Mouse (Mus musculus) brain, embryonic 14.5 days (tissue): ENCODE measurements around the gene Cers1. TPM values are rescaled to one million over a fixed set of nuclear protein-coding genes. Genes with fewer than 3 reads are reported as not detected.

Experiments used
- DNase-seq: peaks from one replicate; pipeline ENCODE4 v3.0.0-alpha.2; 2011; ENCODE audit warnings: low read depth
- CTCF ChIP-seq: fragments of 200-500 bp; IDR thresholded peaks from 2 replicates; pipeline ENCODE4 v1.5.1; 2012; ENCODE audit warnings: inconsistent platforms, mild to moderate bottlenecking, moderate library complexity, borderline replicate concordance; ENCODE audit not compliant: insufficient read depth, insufficient read length; ENCODE audit errors: extremely low read depth
- POLR2A ChIP-seq: fragments of 200-500 bp; IDR thresholded peaks from 2 replicates; pipeline ENCODE4 v1.6.1; 2012; ENCODE audit warnings: mild to moderate bottlenecking, inconsistent platforms, borderline replicate concordance; ENCODE audit not compliant: poor library complexity, insufficient read depth, insufficient read length, severe bottlenecking; ENCODE audit errors: extremely low read depth
- polyA plus RNA-seq: library from polyadenylated mRNA; depleted of rRNA; stranded (reverse); fragments of >200 nt; gene quantifications from 2 replicates; pipeline ENCODE4 v1.2.3, GENCODE M21; 2012; rRNA removed

The Cers1 gene
- polyA plus RNA-seq, 1 experiment, result 45.1 TPM

DNA sequence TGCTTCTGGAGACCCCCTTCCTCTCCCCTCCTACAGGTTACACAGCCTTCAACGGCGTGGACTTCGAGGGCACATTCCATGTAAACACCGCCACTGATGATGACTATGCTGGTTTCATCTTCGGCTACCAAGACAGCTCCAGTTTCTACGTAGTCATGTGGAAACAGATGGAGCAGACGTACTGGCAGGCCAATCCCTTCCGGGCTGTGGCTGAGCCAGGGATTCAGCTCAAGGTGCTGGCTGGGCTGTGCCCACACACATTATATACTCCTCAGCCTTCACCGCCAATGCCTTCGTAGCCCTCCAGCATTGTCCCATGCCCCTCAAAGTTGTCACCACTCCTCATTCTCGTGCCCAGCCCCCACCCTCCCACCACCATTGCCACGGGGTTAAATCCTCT is 64.5 kb downstream of the Cers1 start:
- no peak for DNase-seq
- TF ChIP-seq CTCF (no peak), POLR2A (no peak)

Other genes starting within 250 kb of the Cers1 start
- 8.1 and 10.4 TPM in 2 replicates for gene Tm6sf2, start 242.9 kb upstream of the Cers1 start, polyA plus RNA-seq
- 0.26 and 0.74 TPM in 2 replicates for gene Hapln4, start 232.3 kb upstream of the Cers1 start, polyA plus RNA-seq
- 69.8 and 144 TPM in 2 replicates for gene Ncan, start 194.9 kb upstream of the Cers1 start, polyA plus RNA-seq
- gene Nr2c2ap, start 184.4 kb upstream of the Cers1 start, polyA plus RNA-seq, result 17.5 and 24.0 TPM in 2 replicates
- 19.1 and 20.0 TPM in 2 replicates for gene Rfxank, start 176.6 kb upstream of the Cers1 start, polyA plus RNA-seq
- gene Borcs8, start 176.3 kb upstream of the Cers1 start, polyA plus RNA-seq, result 93.3 and 126 TPM in 2 replicates
- 0.22 and 0.33 TPM in 2 replicates for gene Mef2b, start 176.1 kb upstream of the Cers1 start, polyA plus RNA-seq
- 95.9 and 171 TPM in 2 replicates for gene Tmem161a, start 143.4 kb upstream of the Cers1 start, polyA plus RNA-seq
- gene Slc25a42, start 103.5 kb upstream of the Cers1 start, polyA plus RNA-seq, result 26.2 and 26.8 TPM in 2 replicates
- 149 and 191 TPM in 2 replicates for gene Sugp2, start 81.5 kb upstream of the Cers1 start, polyA plus RNA-seq
- gene Armc6, start 81.3 kb upstream of the Cers1 start, polyA plus RNA-seq, result 96.9 and 115 TPM in 2 replicates
- gene Homer3, start 32.9 kb upstream of the Cers1 start, polyA plus RNA-seq, result 68.5 and 80.2 TPM in 2 replicates
- gene Ddx49, start 13.3 kb upstream of the Cers1 start, polyA plus RNA-seq, result 61.3 and 66.2 TPM in 2 replicates
- gene Cope, start 13.3 kb upstream of the Cers1 start, polyA plus RNA-seq, result 263 and 350 TPM in 2 replicates
- 10.2 and 12.5 TPM in 2 replicates for gene Gdf1, start 14.0 kb downstream of the Cers1 start, polyA plus RNA-seq
- gene Upf1, start 37.5 kb downstream of the Cers1 start, polyA plus RNA-seq, result 20.5 and 40.3 TPM in 2 replicates
- 0.12 and 0.64 TPM in 2 replicates for gene Comp, start 57.8 kb downstream of the Cers1 start, polyA plus RNA-seq
- 49.7 and 77.0 TPM in 2 replicates for gene Crtc1, start 123.8 kb downstream of the Cers1 start, polyA plus RNA-seq
- gene Klhl26, start 161.2 kb downstream of the Cers1 start, polyA plus RNA-seq, result 46.7 and 50.6 TPM in 2 replicates
- 64.8 and 68.6 TPM in 2 replicates for gene Tmem59l, start 171.6 kb downstream of the Cers1 start, polyA plus RNA-seq
- gene Crlf1, start 177.4 kb downstream of the Cers1 start, polyA plus RNA-seq, result 1.4 and 2.5 TPM in 2 replicates
- gene Rex1bd, start 191.0 kb downstream of the Cers1 start, polyA plus RNA-seq, result 175 and 234 TPM in 2 replicates
- gene Uba52, start 195.0 kb downstream of the Cers1 start, polyA plus RNA-seq, result 1,073 and 1,241 TPM in 2 replicates
- 485 and 597 TPM in 2 replicates for gene Fkbp8, start 211.9 kb downstream of the Cers1 start, polyA plus RNA-seq
- 44.5 and 52.0 TPM in 2 replicates for gene Kxd1, start 212.2 kb downstream of the Cers1 start, polyA plus RNA-seq
- 26.6 and 27.0 TPM in 2 replicates for gene Ell, start 223.7 kb downstream of the Cers1 start, polyA plus RNA-seq